Mouse (Mus musculus) gastrocnemius, postnatal 14 days (tissue): Measurements from ENCODE around the gene Stag3. TPM values are rescaled to one million over a fixed set of nuclear protein-coding genes. Genes with fewer than 3 reads are reported as not detected.
A peak's percentile ranks its signal among the peaks of the same experiment; 100 is the strongest.

Experiments used
- DNase-seq: peaks from one replicate; pipeline ENCODE4 v3.0.0; 2021; ENCODE audit warnings: mixed read lengths
- intact Hi-C: fragments of 180-260 bp; cut with DNase I; formaldehyde crosslinking; loops from one replicate; pipeline ENCODE4 v1.15.1; 2025; ENCODE audit warnings: low total_unique reads
- long read RNA-seq, 2 experiments: library from polyadenylated mRNA; stranded (forward); transcript quantifications; one replicate each; pipeline ENCODE4 v2.0.0; 2021
- total RNA-seq, 2 experiments: library from RNA; stranded (reverse); gene quantifications; 2 replicates each; pipeline ENCODE4 v1.2.3; 2021

The Stag3 gene
- total RNA-seq = under 1 TPM in 1 of 2 experiments, not detected in 1; 0.49 TPM
- long read RNA-seq, experiment 1 = 0 reads
- long read RNA-seq, experiment 2 = 0 reads

DNA sequence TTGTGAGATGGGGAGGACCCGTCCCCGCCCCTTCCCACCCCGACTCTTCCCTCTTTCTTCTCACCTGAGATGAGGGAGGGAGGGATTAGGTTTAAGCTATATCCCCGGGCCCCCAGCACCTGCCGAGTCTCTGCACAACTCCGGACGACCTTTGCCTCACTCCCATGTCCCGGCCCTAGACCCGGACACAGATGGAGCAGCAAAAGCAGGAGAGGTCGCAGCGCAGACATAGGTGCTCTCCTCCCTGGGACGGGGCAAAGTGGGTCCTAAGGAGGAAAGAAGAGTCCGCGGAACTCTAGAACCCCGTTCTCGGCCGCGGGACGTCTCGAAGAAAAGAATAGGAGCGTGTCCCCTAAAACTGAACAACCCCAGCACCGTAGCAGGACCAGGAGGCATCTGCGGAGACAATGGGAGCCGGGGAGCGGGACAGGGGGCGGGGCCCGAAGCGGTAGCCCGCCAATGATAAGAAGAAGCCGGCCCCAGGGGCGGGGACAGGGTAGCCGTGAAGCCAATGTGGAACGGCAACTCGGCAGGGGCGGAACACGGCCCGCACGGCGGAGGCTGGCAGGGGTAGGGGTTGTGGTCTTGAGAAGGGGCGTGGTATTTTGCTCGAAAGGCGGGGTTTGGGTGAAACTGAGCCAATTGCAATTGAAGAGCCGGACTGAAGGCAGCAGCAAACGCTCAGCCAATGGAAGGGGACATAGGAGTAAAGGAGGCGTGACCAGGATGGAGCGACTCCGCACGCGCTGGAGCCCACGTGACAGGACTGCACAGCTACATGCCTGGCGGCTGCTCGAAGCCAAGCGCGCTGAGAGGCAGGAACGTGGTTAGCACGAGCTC, at the start of gene Stag3, which contains the start of the genes Gm43720 and Gpc2:
Gene Stag3, plus strand, starts transcription at position 656 of the 840 bp plus-strand sequence.
Gene Gm43720, minus strand, starts transcription at position 374 of the 840 bp plus-strand sequence.
Gene Gpc2, minus strand, starts transcription at position 421 of the 840 bp plus-strand sequence.
- intact Hi-C loops = no loop called here
- DNase-seq = peak; percentile 84

DNA sequence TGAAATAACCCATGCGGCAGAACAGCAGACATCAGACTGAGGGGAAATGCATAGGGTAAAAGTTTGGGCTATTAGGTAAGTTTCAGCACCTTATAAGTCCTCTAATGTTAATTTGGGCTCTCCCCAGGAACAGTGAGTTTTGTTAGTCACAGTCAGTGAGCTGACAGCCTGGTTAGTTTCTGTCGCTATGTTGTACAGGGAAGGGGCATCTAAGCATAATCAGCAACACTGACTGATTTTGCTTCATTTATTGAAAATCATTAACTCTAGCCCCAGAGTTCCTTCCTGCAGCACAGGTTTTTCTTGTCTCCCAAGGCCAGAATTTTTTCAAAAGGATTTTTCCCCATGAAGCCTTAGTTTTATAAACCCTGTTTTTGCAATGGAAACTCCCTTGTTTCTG, 46.3 kb upstream of the Stag3 start:
- no peak for DNase-seq
- intact Hi-C loops = no loop called here

DNA sequence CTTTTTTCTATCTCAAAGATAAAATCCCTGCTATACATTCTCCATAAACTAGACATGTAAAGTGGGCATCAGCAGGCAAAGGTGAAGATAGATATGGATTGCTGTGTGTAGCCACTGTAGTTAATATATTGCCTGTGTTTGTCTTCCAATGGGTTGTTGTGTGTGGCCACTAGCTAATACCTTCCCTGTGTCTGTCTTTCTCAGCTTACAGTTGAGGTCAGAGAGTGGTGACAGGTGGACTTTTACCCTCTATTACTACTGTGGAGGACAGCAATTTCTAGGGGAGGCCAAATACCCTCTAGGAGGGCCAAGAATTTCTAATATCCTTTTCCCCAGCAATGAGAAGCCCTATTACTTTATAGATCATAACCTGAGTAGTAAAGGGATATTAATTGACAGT, 45.8 kb upstream of the Stag3 start:
- intact Hi-C loops = no loop called here
- DNase-seq = no peak

DNA sequence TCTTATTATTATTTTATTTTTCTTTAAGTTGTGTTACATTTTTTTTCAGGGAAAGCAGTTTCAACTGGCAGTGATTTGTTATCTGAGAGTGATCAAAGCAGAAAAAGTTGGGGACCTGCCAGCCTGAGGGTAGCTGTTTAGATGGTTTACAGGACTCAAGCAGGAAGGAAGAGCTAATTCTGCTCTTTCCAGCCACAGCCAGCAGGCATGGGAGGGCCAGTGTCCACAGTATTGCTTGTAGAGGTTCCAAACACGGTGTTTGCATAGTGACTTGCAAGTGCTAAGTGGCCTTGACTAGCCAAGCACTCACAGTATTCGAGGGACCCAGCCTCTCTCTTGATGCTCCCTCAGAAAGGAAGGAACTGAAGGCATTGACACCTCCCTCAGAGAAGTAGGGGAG, 38.5 kb upstream of the Stag3 start:
- no peak for DNase-seq

DNA sequence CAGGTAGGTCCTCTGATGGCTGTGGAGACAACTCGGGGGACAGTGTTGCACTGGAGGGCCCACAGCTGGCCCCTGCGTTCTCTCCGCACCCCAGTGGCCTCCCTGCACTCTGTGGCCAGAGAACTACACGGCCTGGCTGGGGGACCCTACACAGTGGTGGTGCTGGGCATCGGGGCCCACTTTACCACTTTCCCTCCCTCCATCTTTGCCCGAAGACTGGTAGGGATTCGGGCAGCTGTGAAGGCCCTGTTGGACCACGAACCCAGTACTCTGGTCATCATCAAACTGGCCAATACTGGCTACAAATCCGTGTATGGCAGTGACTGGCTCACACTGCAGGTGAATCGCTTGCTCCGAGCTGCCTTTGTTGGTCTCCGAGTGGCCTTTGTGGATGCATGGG, 28.9 kb upstream of the Stag3 start:
- DNase-seq = no peak
- intact Hi-C loops = loop anchor here (5.0 kb wide), 1 partner anchor 49 kb away; no protein-coding TSS in a partner anchor

More for the DNA sequence above, 38.5 kb upstream of the Stag3 start:
- intact Hi-C loops = no loop called here

DNA sequence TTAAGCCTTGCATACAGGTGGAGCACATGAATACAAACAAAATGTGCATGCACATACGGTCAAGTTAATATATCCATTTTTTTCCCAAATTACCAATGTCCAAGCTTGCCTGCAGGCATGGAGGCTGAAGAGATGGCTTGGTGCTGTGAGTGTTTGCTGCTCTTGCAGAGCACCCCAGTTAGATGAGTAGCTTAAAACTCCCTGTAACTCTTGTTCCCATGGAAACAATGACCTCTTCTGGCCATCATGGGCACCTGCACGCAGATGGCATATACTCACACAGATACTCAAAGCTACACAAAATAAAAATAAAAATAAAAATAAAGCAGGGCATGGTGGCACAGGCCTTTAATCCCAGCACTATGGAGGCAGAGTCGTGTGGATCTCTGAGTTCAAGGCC, 27.0 kb upstream of the Stag3 start:
- DNase-seq = no peak
- intact Hi-C loops = loop anchor here (5.0 kb wide), 1 partner anchor 51 kb away; no protein-coding TSS in a partner anchor

DNA sequence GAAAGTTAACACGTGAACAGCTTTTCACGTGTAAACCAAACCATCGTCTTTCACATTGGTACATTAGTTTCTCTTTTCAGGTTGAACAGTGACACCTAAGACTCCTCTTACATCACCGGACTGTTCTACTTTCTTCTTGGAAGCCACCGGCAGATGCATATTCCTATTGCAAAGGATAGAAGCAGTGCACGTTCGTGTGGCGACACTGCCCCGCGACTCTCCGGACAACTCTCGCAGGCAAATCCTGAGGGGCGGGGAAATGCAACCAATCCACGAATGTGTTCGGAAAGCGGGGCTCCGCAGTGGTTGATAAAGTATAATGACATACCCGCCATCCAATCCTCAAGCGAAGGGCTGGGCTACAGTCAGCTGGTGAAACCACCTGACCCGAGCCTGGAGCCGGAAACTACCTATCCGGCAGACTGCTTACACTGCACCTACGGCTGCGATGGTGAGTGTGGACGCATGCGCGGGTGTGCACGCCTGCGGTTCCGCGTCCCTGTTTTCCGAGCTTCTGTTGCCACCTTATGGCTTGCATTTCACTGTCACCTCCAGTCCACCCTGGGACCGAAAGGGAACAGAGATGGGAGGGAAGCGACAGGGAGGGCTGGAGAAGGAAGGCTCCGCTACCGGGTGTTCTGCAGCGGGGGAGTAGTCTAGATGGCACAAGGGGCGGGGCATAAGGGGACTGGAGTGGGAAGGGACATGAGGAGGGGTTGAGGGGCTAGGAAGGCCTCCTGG, 24.5 kb upstream of the Stag3 start, which contains the start of gene Lamtor4:
Gene Lamtor4, plus strand, starts transcription at position 130 of the 741 bp plus-strand sequence.
- intact Hi-C loops = no loop called here
- DNase-seq = peak; percentile 91

DNA sequence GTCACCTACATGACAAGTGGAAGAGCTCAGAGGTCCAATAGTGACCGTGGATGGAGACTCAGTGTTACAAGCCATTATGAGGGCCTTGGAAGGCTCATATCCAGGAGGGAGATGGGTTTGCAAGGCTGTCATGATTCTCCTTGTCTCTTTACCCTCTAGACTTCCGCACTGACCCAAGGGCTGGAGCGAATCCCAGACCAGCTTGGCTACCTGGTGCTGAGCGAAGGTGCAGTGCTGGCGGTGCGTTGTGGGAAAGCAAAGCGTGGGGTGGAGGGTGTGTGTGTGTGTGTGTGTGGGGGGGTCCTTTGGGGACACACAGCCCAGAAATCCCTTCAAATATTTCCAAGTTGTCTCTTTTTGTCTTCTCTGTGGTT, 24.0 kb upstream of the Stag3 start:
- intact Hi-C loops = no loop called here
- no peak for DNase-seq

DNA sequence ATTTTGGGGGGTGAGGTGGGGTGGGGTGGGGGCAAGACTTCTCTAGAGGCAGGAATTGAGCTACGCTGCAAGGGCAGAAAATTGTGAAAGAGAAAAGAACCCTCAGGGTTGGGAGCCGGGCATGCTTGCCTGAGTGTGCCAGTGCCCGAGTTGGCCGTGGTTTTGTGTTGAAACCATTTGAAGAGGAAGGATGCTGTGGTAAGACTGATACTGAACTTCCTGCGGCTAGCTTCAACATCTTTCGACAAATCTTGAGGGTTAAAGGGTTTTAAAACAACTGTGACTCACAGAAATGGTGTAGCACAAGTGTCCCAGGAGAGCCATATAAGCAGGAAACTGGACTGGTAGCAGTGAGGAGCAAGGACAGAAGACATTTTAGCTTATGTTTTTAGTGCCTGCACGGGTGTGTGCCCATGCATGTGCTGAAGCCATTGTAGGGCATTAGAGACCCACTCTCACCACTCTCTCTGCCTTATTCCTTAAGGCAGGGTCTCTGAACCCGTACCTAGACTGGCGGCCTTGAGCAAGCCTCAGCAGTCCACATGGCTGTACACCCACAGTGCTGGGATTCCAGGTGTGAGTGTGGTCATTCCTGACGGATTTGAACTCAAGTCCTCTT, 23.0 kb upstream of the Stag3 start:
- intact Hi-C loops = no loop called here
- DNase-seq = no peak

DNA sequence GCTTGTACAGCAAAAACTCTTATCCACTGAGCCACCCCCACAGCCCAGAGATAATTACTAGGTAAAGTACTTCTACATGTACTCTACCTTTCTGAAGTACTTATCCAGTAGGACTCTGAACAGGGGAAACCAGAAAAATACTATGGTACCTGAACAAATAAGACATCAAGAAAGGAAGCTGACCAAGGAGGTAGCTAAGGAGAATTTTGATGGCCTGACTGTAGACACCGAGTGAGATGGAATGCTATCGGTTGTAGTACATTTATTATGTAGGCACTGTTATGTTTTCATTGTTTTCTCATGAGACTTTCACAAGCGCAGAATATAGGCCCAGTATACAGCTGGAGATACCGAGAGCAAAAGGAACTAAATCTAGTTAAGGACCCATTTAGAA, 22.5 kb upstream of the Stag3 start:
- intact Hi-C loops = no loop called here
- DNase-seq = no peak

DNA sequence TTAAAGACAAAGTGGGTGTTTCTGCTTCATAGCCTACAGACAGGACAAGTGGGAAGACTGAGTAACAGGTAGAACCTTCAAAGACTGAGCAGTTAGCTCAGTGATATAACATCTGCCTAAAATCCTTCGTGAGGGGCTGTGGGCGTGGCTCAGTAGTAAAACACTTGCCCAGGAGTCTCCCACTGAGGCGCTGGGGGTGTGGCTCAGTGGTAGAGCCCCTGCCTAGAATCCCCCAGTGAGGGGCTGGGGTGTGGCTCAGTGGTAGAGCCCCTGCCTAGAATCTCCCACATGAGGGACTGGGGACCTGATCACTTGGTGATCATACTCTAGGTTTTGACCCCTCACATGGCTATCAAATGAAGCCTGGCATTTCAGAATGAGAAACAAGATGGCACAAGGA, 22.0 kb upstream of the Stag3 start:
- no peak for DNase-seq
- intact Hi-C loops = no loop called here

DNA sequence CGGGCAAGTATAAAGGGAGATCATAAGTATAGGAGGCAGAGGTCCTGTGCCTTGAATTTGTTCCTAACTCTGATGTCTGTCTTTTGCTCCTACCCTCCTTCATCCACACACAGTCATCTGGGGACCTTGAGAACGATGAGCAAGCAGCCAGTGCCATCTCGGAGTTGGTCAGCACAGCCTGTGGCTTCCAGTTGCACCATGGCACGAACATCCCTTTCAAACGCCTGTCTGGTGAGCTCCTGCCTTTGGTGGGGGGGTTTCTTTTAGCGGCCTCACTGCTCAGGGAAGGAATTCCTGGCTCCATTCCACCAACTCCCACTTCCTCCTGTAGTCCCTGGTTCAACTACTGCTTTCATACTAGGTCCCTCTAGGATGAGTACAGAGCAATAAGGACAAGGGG, 21.5 kb upstream of the Stag3 start:
- intact Hi-C loops = no loop called here
- DNase-seq = no peak

DNA sequence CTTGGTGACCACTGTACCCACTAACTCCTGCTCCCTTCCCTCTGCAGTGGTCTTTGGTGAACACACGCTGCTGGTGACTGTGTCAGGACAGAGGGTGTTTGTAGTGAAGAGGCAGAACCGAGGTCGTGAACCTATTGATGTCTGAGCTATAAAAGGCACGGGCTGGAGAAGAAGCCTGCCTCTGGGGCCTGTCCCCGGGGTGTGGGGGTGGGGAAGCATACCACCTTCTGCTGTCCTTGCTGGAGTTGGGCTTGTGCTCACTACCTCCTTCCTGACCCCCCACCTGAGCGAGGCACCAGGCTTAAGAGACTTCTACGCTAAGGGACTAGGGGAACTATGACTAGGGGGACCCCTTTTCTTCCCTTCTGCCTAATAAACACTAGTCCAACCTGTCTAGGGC, 21.0 kb upstream of the Stag3 start:
- intact Hi-C loops = no loop called here
- no peak for DNase-seq

DNA sequence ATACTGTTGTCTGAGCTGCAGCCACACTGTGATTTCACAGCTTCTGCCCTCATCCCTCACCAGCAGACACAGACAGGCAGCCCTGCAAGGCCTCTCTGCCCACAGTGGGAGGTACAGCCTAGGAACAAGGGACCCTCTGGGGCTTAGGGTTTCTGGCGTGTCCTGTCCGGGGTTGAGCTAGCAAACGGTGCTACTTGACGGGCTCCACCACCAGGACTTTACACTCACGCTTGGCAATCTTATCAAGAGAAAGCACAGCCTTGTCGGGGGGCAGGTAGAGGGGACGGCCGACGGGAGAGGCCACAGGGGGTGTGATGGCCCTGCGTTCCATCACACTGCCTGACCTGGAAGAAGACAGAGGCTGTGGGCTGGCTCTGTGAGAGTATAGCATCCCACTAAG, 20.0 kb upstream of the Stag3 start:
- DNase-seq = no peak
- intact Hi-C loops = no loop called here

DNA sequence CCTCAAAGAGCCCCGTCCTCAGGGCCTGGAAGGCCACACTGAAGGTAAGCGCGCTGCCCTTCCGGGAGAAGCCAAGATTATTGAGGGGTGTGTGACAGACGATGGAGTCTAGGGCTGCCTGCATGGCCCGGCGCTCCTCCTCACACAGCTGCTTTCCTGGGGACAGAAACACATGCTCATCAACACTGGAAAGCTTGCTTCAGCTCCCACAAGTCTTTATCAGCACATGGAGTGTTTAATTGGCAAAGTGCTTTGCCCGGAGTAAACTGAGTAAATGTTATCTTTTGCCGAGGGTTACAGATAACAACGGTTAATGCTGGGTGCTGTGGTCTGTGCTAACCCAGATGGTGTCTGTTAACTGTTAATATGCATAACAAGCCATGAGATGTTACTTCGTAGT, 19.2 kb upstream of the Stag3 start:
- no peak for DNase-seq
- intact Hi-C loops = no loop called here

DNA sequence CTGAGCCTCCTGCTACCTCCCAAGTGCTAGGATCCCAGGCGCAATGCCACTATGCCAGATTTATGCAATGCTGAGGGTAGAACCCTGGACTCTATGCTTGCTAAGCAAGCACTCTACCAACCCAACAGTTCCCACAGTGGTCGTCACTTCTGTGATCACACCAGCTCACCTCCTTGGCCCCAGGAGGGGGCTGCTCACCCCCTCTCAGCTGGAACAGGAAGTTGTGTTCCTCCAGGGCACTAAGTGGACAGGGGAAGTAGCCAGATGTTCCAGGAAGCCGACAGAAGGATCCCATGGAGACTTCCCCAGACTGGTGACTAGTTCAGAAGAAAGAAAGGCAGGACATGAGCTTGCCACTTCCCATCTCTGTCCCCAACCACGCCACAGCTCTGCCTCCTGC, 18.0 kb upstream of the Stag3 start:
- intact Hi-C loops = no loop called here
- no peak for DNase-seq

DNA sequence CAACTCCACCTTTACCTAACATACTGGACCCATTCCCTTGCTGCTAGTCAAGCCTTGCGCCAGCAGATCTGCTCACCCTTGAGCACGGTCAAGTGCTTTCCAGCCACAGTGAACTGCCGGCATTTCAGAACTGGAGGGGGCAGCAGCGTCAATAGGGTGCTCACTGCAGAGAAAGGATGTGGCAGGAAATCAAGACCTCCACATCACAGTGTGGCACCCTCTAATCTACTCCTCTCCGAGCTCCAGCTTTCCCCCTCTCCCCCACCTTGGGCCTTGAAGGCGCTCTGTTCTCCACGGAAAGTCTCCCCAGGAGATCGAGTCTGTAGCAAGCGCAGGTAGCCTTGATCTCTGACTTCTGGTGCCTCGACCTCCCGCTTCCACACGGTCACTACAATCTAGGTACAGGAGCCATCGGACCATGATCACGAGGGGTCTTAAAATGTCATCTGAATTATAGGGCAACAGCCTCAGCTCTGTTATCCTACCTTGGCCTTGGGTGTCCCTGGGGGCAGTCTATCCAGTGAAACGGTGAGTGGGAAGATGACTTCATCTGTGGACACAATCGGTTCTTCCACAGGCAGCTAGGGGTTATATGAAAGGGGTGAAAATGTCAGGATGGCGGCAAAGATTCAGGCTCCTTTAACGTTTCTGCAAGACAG, 17.3 kb upstream of the Stag3 start:
- intact Hi-C loops = no loop called here

DNA sequence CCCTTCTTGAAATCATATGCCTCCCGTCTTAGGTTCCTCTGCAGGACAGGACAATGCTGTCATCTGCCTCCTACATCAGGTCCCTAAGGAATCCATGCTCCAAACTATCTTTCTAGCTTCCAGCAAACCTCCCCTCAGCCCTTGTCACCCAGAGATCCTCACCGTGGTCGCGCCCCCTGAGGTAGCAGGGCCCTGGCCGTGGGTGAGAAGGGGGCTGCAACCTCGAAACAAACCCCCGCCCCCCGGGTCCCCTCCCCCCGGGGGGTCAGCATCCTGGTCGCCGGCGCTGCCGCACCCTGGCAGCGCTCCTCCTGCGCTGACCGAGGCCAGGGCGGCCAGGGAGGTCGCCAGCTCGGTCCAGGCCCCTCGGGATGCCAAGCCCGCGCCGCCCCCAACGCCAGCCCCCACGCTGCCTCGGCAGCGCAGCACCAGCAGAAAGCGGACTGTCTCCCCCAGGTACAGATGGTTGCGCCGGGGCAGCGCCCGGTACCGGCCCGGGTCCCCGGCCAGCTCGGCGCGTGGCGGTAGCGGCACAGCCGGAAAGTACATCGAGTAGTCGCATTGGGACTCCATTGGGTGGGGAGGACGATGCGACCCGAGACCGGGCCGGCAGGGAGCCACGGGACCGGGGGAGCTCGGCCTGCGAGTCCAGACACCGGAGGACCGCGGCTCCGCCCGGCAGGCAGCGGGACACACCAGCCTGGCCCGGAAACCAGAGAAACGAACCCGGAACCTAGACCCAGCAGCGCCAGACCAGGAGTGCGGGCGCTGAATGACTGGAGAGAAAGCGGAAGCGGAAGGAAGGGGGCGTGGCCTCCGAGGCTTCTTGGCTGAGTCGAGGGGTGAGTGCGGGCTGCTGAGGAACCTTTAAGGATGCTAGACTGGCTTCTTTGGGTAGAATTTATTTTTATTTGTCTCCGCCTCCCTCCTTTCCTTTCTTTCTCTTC, 16.5 kb upstream of the Stag3 start, which contains the start of gene BC037034:
Gene BC037034, minus strand, starts transcription at position 774 of the 947 bp plus-strand sequence.
- intact Hi-C loops = no loop called here

More for the DNA sequence above, 17.3 kb upstream of the Stag3 start:
- DNase-seq = no peak

More for the DNA sequence above, 16.5 kb upstream of the Stag3 start, which contains the start of gene BC037034:
- peak; percentile 92 for DNase-seq
